Mouse (Mus musculus) forebrain, embryonic 11.5 days (tissue): ENCODE data around the gene Ctcf. TPM values are rescaled to one million over a fixed set of nuclear protein-coding genes. Genes with fewer than 3 reads are reported as not detected.

Experiments
- ATAC-seq: fragments of 200-750 bp; cut with Nextera tagmentation; replicated peaks from 2 replicates; pipeline ENCODE4 v1.8.0; 2017; ENCODE audit warnings: moderate TSS enrichment; ENCODE audit not compliant: low FRiP score
- DNase-seq: peaks from one replicate; pipeline ENCODE4 v3.0.0-alpha.2; 2017; ENCODE audit warnings: low spot score
- H3K27ac ChIP-seq: fragments of 300-500 bp; sonication (generic); 2 replicates; pipeline ENCODE4 v1.5.1; 2014; ENCODE audit warnings: low read depth, low read length
- H3K27me3 ChIP-seq: fragments of 300-500 bp; sonication (generic); 2 replicates; pipeline ENCODE4 v1.6.1; 2014; ENCODE audit warnings: mild to moderate bottlenecking, low read length, mixed read lengths; ENCODE audit not compliant: control insufficient read depth, insufficient read depth
- H3K36me3 ChIP-seq: fragments of 300-500 bp; sonication (generic); 2 replicates; pipeline ENCODE4 v1.6.1; 2014; ENCODE audit warnings: mild to moderate bottlenecking, low read length, moderate library complexity, mixed read lengths; ENCODE audit not compliant: control insufficient read depth, insufficient read depth
- H3K4me1 ChIP-seq: fragments of 300-500 bp; sonication (generic); replicated peaks from 2 replicates; pipeline ENCODE4 v1.6.1; 2014; ENCODE audit warnings: low read length, mixed read lengths; ENCODE audit not compliant: control insufficient read depth, insufficient read depth
- H3K4me2 ChIP-seq: fragments of 300-500 bp; sonication (generic); 2 replicates; pipeline ENCODE4 v1.6.1; 2014; ENCODE audit warnings: low read depth, mild to moderate bottlenecking, low read length, moderate library complexity, mixed read lengths; ENCODE audit not compliant: severe bottlenecking
- H3K4me3 ChIP-seq: fragments of 300-500 bp; sonication (generic); 2 replicates; pipeline ENCODE4 v1.5.1; 2014; ENCODE audit warnings: low read depth, low read length
- H3K9ac ChIP-seq: fragments of 300-500 bp; sonication (generic); 2 replicates; pipeline ENCODE4 v1.6.1; 2014; ENCODE audit warnings: low read length
- H3K9me3 ChIP-seq: fragments of 300-500 bp; sonication (generic); 2 replicates; pipeline ENCODE4 v1.6.1; 2016; ENCODE audit warnings: low read length, mixed read lengths; ENCODE audit not compliant: control insufficient read depth
- WGBS: fragments of 180-500 bp; shearing (Covaris S2); extraction: QIAGEN DNeasy Blood & Tissue Kit; methylation state at CpG from one replicate; pipeline ENCODE4 v1.1.7; 2014; 5-methylcytosine and 5-hydroxymethylcytosine counted together
- polyA plus RNA-seq: library from polyadenylated mRNA; unstranded; fragments of >200 nt; fragmentation: Nextera tagmentation; extraction: Ambion mirVana; gene quantifications from 2 replicates; pipeline ENCODE4 v1.2.1, GENCODE M21; 2014

Ctcf gene
- polyA plus RNA-seq, 1 experiment from 2014 or later: 134 TPM

GRCm38 (mm10) chr8:105648929-105649328 lies 12.6 kb downstream of the Ctcf start:
- Histone ChIP-seq H3K9ac (no peak overlapping the region), H3K9me3 (no peaks in the 10 kb centered on the region), H3K27me3 (no peaks in the 10 kb centered on the region), H3K4me3 (no peak overlapping the region), H3K4me2 (no peak overlapping the region), H3K27ac (no peak overlapping the region), H3K4me1 (no peaks in the 10 kb centered on the region), H3K36me3 (peaks cover 10% of the 10 kb centered on the region)
- WGBS: 92% methylated on average over 1 of the region's 1 CpGs
- no peak for ATAC-seq
- DNase-seq: no peak

- no peak for DNase-seq
- Histone ChIP-seq H3K27ac (no peak overlapping the region), H3K9me3 (no peaks in the 10 kb centered on the region), H3K36me3 (peaks cover 3% of the 10 kb centered on the region; the same call in 1 of the 2 replicates), H3K27me3 (no peaks in the 10 kb centered on the region), H3K4me3 (no peak overlapping the region), H3K4me2 (no peak overlapping the region), H3K9ac (no peak overlapping the region), H3K4me1 (no peaks in the 10 kb centered on the region)
- no peak for ATAC-seq
Measured at GRCm38 (mm10) chr8:105657641-105658040, 21.3 kb downstream of the Ctcf start.

DNA sequence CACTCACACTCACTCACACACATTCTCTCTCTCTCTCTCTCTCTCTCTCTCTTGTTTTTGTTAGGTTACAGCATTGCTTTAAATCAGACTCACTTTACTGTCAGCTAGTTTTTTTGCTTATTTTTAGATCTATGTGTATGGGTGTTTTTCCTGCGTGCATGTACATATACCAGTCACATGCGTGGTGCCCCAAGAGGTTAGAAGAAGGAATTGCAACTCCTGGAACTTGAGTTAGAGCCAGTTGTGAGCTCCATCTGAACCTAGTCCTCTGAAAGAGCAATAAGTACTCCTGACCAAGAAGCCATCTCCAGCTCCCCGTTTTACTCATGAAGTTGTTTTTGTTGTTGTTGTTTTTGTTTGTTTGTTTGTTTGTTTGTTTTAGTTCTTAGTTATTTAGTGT lies 24.8 kb downstream of the Ctcf start:
- no peaks in the 10 kb centered on the region for H3K4me1 ChIP-seq
- H3K9me3 ChIP-seq: no peaks in the 10 kb centered on the region
- H3K4me2 ChIP-seq: no peak overlapping the region
- no peak overlapping the region for H3K4me3 ChIP-seq
- H3K27me3 ChIP-seq: no peaks in the 10 kb centered on the region
- WGBS: 87% methylated on average over 3 of the region's 3 CpGs
- H3K9ac ChIP-seq: no peak overlapping the region
- H3K36me3 ChIP-seq: peaks cover 5% of the 10 kb centered on the region; the same call in 1 of the 2 replicates
- DNase-seq (no peak), ATAC-seq (no peak)
- no peak overlapping the region for H3K27ac ChIP-seq

GRCm38 (mm10) chr8:105677891-105678290 lies 41.5 kb downstream of the Ctcf start:
- Histone ChIP-seq H3K4me1 (no peaks in the 10 kb centered on the region), H3K27ac (no peak overlapping the region), H3K4me3 (no peak overlapping the region), H3K36me3 (peaks cover 12% of the 10 kb centered on the region), H3K9ac (no peak overlapping the region), H3K27me3 (no peaks in the 10 kb centered on the region), H3K9me3 (no peaks in the 10 kb centered on the region), H3K4me2 (no peak overlapping the region)
- ATAC-seq (no peak), DNase-seq (no peak)
- WGBS: 89% methylated on average over 1 of the region's 1 CpGs

GRCm38 (mm10) chr8:105685325-105685724 lies 49.0 kb downstream of the Ctcf start:
- Histone ChIP-seq H3K36me3 (peaks cover 11% of the 10 kb centered on the region; the same call in 1 of the 2 replicates), H3K4me1 (no peaks in the 10 kb centered on the region), H3K4me3 (no peak overlapping the region), H3K4me2 (no peak overlapping the region), H3K9me3 (no peaks in the 10 kb centered on the region), H3K27me3 (no peaks in the 10 kb centered on the region), H3K9ac (no peak overlapping the region), H3K27ac (no peak overlapping the region)
- ATAC-seq (no peak), DNase-seq (no peak)
- 82% methylated on average over 7 of the region's 7 CpGs for WGBS

GRCm38 (mm10) chr8:105685796-105686308 lies 49.5 kb downstream of the Ctcf start, which contains the start of gene Carmil2:
Gene Carmil2 (plus strand): TSS chr8:105686274.
- ATAC-seq (peak; percentile 36; the same call in 1 of the 2 replicates), DNase-seq (no peak)
- Histone ChIP-seq H3K36me3 (peaks cover 11% of the 10 kb centered on the region; the same call in 1 of the 2 replicates), H3K9ac (no peak within 1 kb of the TSS), H3K4me1 (no peaks in the 10 kb centered on the region), H3K4me2 (0 out of 2 replicates have a peak within 1 kb of the TSS, but pooled peaks have one; percentile 5), H3K27ac (0 out of 2 replicates have a peak within 1 kb of the TSS, but pooled peaks have one; percentile 2), H3K9me3 (no peaks in the 10 kb centered on the region), H3K27me3 (no peaks in the 10 kb centered on the region), H3K4me3 (no peak within 1 kb of the TSS)
- WGBS: 19% methylated on average over 25 of the region's 26 CpGs

GRCm38 (mm10) chr8:105686551-105686950 lies 50.2 kb downstream of the Ctcf start:
- H3K4me3 ChIP-seq: no peak overlapping the region

DNA sequence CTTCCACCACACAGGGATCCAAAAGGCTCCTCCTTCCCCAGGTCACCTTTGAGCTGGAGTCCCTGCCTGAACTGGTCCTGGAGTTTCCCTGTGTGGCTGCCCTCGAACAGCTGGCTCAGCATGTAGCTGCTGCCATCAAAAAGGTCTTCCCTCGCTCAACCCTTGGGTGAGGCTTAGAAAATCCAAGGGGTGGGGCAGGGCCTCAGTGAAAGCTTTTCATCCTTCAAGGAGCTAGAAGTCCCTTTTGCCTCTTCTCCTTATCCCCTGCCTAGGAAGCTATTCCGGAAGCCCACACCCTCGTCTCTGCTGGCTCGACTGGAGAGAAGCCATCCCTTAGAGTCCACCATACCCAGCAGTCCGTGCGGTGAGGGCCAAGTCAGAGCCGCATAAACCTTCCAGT lies 51.1 kb downstream of the Ctcf start:
- Histone ChIP-seq H3K36me3 (peaks cover 7% of the 10 kb centered on the region; the same call in 1 of the 2 replicates), H3K4me1 (no peaks in the 10 kb centered on the region), H3K27me3 (no peaks in the 10 kb centered on the region), H3K4me3 (no peak overlapping the region), H3K4me2 (no peak overlapping the region), H3K27ac (no peak overlapping the region), H3K9ac (no peak overlapping the region), H3K9me3 (no peaks in the 10 kb centered on the region; the same call in 1 of the 2 replicates)
- no peak for ATAC-seq
- 67% methylated on average over 8 of the region's 8 CpGs for WGBS
- DNase-seq: no peak

More at GRCm38 (mm10) chr8:105686551-105686950, 50.2 kb downstream of the Ctcf start:
- no peak for ATAC-seq
- H3K4me1 ChIP-seq: no peaks in the 10 kb centered on the region
- H3K36me3 ChIP-seq: peaks cover 11% of the 10 kb centered on the region; the same call in 1 of the 2 replicates
- no peak for DNase-seq
- no peak overlapping the region for H3K9ac ChIP-seq
- no peak overlapping the region for H3K4me2 ChIP-seq
- no peak overlapping the region for H3K27ac ChIP-seq
- no peaks in the 10 kb centered on the region for H3K9me3 ChIP-seq
- H3K27me3 ChIP-seq: no peaks in the 10 kb centered on the region
- WGBS: 67% methylated on average over 6 of the region's 6 CpGs

GRCm38 (mm10) chr8:105688242-105688752 lies 51.9 kb downstream of the Ctcf start:
- H3K27ac ChIP-seq: no peak overlapping the region
- H3K4me3 ChIP-seq: no peak overlapping the region
- DNase-seq (peak; percentile 46), ATAC-seq (no peak)
- H3K9me3 ChIP-seq: peaks cover 4% of the 10 kb centered on the region; the same call in 1 of the 2 replicates
- H3K9ac ChIP-seq: no peak overlapping the region
- peaks cover 6% of the 10 kb centered on the region; the same call in 1 of the 2 replicates for H3K36me3 ChIP-seq
- no peaks in the 10 kb centered on the region for H3K27me3 ChIP-seq
- H3K4me2 ChIP-seq: no peak overlapping the region
- WGBS: 73% methylated on average over 14 of the region's 14 CpGs
- H3K4me1 ChIP-seq: no peaks in the 10 kb centered on the region
